Mouse (Mus musculus) spleen, adult 2 months (tissue): ENCODE data around the gene Otop1.

Experiments
- CTCF ChIP-seq: fragments of 200-500 bp; IDR thresholded peaks from 2 replicates; pipeline ENCODE4 v1.5.1; 2011; ENCODE audit warnings: mild to moderate bottlenecking, inconsistent platforms; ENCODE audit not compliant: insufficient read depth, insufficient read length, insufficient replicate concordance; ENCODE audit errors: extremely low read depth
- POLR2A ChIP-seq: fragments of 200-500 bp; IDR thresholded peaks from 2 replicates; pipeline ENCODE4 v1.6.1; 2011; ENCODE audit warnings: low read depth, low read length, inconsistent platforms

GRCm38 (mm10) chr5:38288476-38288875 lies 12.7 kb downstream of the Otop1 start:
- no peak for TF ChIP-seq POLR2A
- no peak for TF ChIP-seq CTCF
